8 mouse cellular contexts compared by ENCODE assay signal in the genomic region with DNA sequence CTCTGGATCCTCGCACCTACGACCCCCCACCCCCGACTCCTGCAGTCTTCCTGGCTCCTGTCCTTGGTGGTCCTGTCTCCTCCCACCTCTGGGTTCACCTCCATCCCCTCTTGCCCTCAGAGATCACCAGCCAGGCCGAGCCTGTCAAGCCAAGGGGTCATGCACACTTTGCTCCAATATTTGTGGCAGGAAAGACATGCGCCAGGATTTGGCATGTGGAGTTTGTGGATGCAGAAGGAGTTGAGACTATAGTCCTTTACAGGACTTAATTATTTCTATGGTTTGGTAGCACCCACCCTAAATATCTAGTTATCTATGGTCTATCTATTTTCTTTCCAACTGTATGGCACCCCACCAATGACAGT. TPM values are rescaled to one million over a fixed set of nuclear protein-coding genes. Genes with fewer than 3 reads are reported as not detected.
A peak's percentile ranks its signal among the peaks of the same experiment; 100 is the strongest.
DNase-seq lines count a peak whose midpoint lies in the region; ATAC-seq and TF ChIP-seq lines count a peak whose summit lies in the region.

No protein-coding gene starts in this region.

- TF ChIP-seq POLR2A in myocyte (IDR thresholded peaks at IDR 0.05; ENCODE audit: insufficient read length, low read depth), result no peak

- DNase-seq in kidney, postnatal 0 days (ENCODE audit: low spot score), result peak; percentile 28
- no peak for DNase-seq in kidney, postnatal 10 days
- DNase-seq in cerebellum, adult 9-10 months, result no peak
- DNase-seq in urinary bladder, postnatal 36 days (ENCODE audit: low spot score in 2 of 2), result no peak

- no peak for ATAC-seq in kidney, postnatal 0 days (replicated peaks; ENCODE audit: low FRiP score, low read depth)
- no peak for ATAC-seq in hindbrain, embryonic 16.5 days
- no peak for ATAC-seq in frontal cortex, adult (ENCODE audit: low TSS enrichment)

- peak overlapping the region; percentile 83 for H3K4me2 ChIP-seq in kidney, postnatal 0 days (ENCODE audit: low read length)
- H3K4me2 ChIP-seq in hindbrain, embryonic 16.5 days (ENCODE audit: low read length), result peak overlapping the region; percentile 77
- peak overlapping the region; percentile 86 for H3K4me2 ChIP-seq in myocyte (ENCODE audit: low read depth)

- peak overlapping the region; percentile 81 for H3K9ac ChIP-seq in kidney, postnatal 0 days (ENCODE audit: low read depth, low read length)
- H3K9ac ChIP-seq in hindbrain, embryonic 16.5 days (ENCODE audit: low read depth, low read length), result peak overlapping the region; percentile 68

- H3K27ac ChIP-seq in kidney, postnatal 0 days, result peak overlapping the region; percentile 87
- peak overlapping the region; percentile 89 for H3K27ac ChIP-seq in brown adipose tissue, adult 24 weeks (replicated peaks; ENCODE audit: low read depth, low read length)
- peak overlapping the region; percentile 70; the same call in 1 of the 2 replicates for H3K27ac ChIP-seq in hindbrain, embryonic 16.5 days (ENCODE audit: low read depth, low read length)

- no peak for TF ChIP-seq CTCF in kidney, postnatal 0 days (IDR thresholded peaks at IDR 0.05; ENCODE audit: low read depth)

- peak overlapping the region; percentile 59 for H3ac ChIP-seq in myocyte (ENCODE audit: control insufficient read depth, insufficient read length)

- peaks cover 33% of the 10 kb centered on the region for H3K79me2 ChIP-seq in myocyte (ENCODE audit: control insufficient read depth, insufficient read depth)

- no peaks in the 10 kb centered on the region for H3K9me3 ChIP-seq in kidney, postnatal 0 days (replicated peaks; ENCODE audit: low read length)
- H3K9me3 ChIP-seq in hindbrain, embryonic 16.5 days (ENCODE audit: control insufficient read depth, low read length), result no peaks in the 10 kb centered on the region

- peaks cover 9% of the 10 kb centered on the region; the same call in 1 of the 2 replicates for H3K4me1 ChIP-seq in kidney, postnatal 0 days (replicated peaks; ENCODE audit: insufficient read depth, low read length)
- peaks cover 16% of the 10 kb centered on the region; the same call in 1 of the 2 replicates for H3K4me1 ChIP-seq in brown adipose tissue, adult 24 weeks (ENCODE audit: control insufficient read depth, insufficient read depth, insufficient read length, low read length)
- H3K4me1 ChIP-seq in hindbrain, embryonic 16.5 days (ENCODE audit: control insufficient read depth, insufficient read depth, low read depth, low read length), result peaks cover 2% of the 10 kb centered on the region; the same call in 1 of the 2 replicates

- H3K27me3 ChIP-seq in kidney, postnatal 0 days (ENCODE audit: insufficient read depth, low read length), result no peaks in the 10 kb centered on the region
- H3K27me3 ChIP-seq in hindbrain, embryonic 16.5 days (replicated peaks; ENCODE audit: control insufficient read depth, insufficient read depth, low read length), result no peaks in the 10 kb centered on the region
- no peaks in the 10 kb centered on the region for H3K27me3 ChIP-seq in myocyte (ENCODE audit: control insufficient read depth, insufficient read depth, insufficient read length)

- H3K4me3 ChIP-seq in kidney, postnatal 0 days (replicated peaks; ENCODE audit: low read depth, low read length), result peak overlapping the region; percentile 77
- peak overlapping the region; percentile 94 for H3K4me3 ChIP-seq in brown adipose tissue, adult 24 weeks (ENCODE audit: insufficient read depth, low read depth, low read length)
- H3K4me3 ChIP-seq in hindbrain, embryonic 16.5 days (ENCODE audit: low read length), result peak overlapping the region; percentile 49
- H3K4me3 ChIP-seq in myocyte, result peak overlapping the region; percentile 75

- H3K36me3 ChIP-seq in kidney, postnatal 0 days (ENCODE audit: insufficient read depth, low read length), result no peaks in the 10 kb centered on the region
- no peaks in the 10 kb centered on the region for H3K36me3 ChIP-seq in hindbrain, embryonic 16.5 days (ENCODE audit: control insufficient read depth, insufficient read depth, low read length)
- H3K36me3 ChIP-seq in myocyte (ENCODE audit: control insufficient read depth, insufficient read depth), result no peaks in the 10 kb centered on the region

- 4% methylated on average over 5 of the region's 5 CpGs for WGBS in kidney, postnatal 0 days
- 10% methylated on average over 5 of the region's 5 CpGs for WGBS in hindbrain, embryonic 16.5 days

TF ChIP-seq in myocyte, 11 proteins besides CTCF, POLR2A, EP300 and RAD21:
- TF ChIP-seq TCF12 (IDR thresholded peaks at IDR 0.05; ENCODE audit: insufficient read depth, poor library complexity, severe bottlenecking) (no peak), POLR2AphosphoS2 (IDR thresholded peaks at IDR 0.05; ENCODE audit: insufficient read length, low read depth) (no peak), E2F4 (IDR thresholded peaks at IDR 0.05; ENCODE audit: insufficient read depth) (no peak), TCF3 (IDR thresholded peaks at IDR 0.05; ENCODE audit: insufficient read length, low read depth) (no peak), MYOG (IDR thresholded peaks at IDR 0.05; ENCODE audit: control insufficient read depth in 1 of 3, insufficient read depth in 1 of 3, insufficient read length in 2 of 3, low read depth in 2 of 3) (no peak), USF1 (IDR thresholded peaks at IDR 0.05; ENCODE audit: low read depth) (no peak), CEBPB (IDR thresholded peaks at IDR 0.05; ENCODE audit: insufficient read depth, poor library complexity, severe bottlenecking) (no peak), MAX (IDR thresholded peaks at IDR 0.05; ENCODE audit: low read depth) (no peak), SRF (IDR thresholded peaks at IDR 0.05; ENCODE audit: control insufficient read depth, insufficient read length, low read depth) (no peak), MYOD1 (IDR thresholded peaks at IDR 0.05; ENCODE audit: control insufficient read depth in 1 of 3, insufficient read length in 2 of 3, low read depth in 2 of 3) (no peak), REST (IDR thresholded peaks at IDR 0.05; ENCODE audit: insufficient read depth, insufficient read length) (no peak)

RNA-seq across cellular contexts. Expression of a gene that starts 0.6 kb away (rescaled TPM):
- polyA plus RNA-seq in kidney, postnatal 0 days (2015; fragmentation: Nextera tagmentation; extraction: Ambion mirVana), result 8.0 and 8.3 TPM in 2 replicates
- polyA plus RNA-seq in brown adipose tissue, adult 24 weeks (2012; ENCODE audit: insufficient read depth, insufficient read length, missing spikeins), result 7.0 and 12.5 TPM in 2 replicates
- polyA plus RNA-seq in hindbrain, embryonic 16.5 days (2015; fragmentation: Nextera tagmentation; extraction: Ambion mirVana), result 1.7 and 2.1 TPM in 2 replicates
- 16.6 TPM for polyA plus RNA-seq in myocyte (2012; fragmentation: generic; extraction: Trizol)
